Mouse (Mus musculus) kidney, postnatal 10 days (tissue): Measurements from ENCODE around the gene Xrn1.
"Not testable (repeated sequence)": the region's sequence is repeated elsewhere in the genome, so short reads cannot be mapped to it uniquely, and the experiment has no call there.

Experiments used
- DNase-seq: peaks from one replicate; pipeline ENCODE4 v3.0.0; 2021; ENCODE audit warnings: mixed read lengths

Xrn1 gene

DNA sequence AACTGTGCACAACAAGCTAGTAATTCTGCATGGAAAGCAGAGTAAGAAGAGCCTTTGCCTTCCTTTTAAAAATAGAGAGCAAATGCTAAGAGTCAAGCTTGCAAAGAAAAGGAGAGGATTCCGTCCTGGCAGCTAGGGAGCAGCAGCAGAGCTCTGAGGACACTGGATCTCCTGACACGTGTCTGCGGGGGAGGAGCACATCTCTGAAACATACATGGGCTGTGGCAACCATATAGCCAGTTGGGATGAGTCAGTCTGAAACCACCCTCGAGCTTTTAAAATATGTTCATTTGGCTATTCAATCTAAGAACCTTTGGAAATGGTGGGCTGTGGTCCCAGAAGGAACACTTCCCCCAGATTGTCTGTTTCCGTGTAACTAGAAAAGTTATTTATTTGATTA, 100.3 kb downstream of the Xrn1 start:
- no peak for DNase-seq

- DNase-seq, result peak; percentile 56
These were observed 102.1 kb downstream of the Xrn1 start for GRCm38 (mm10) chr9:96056417-96057223.

DNA sequence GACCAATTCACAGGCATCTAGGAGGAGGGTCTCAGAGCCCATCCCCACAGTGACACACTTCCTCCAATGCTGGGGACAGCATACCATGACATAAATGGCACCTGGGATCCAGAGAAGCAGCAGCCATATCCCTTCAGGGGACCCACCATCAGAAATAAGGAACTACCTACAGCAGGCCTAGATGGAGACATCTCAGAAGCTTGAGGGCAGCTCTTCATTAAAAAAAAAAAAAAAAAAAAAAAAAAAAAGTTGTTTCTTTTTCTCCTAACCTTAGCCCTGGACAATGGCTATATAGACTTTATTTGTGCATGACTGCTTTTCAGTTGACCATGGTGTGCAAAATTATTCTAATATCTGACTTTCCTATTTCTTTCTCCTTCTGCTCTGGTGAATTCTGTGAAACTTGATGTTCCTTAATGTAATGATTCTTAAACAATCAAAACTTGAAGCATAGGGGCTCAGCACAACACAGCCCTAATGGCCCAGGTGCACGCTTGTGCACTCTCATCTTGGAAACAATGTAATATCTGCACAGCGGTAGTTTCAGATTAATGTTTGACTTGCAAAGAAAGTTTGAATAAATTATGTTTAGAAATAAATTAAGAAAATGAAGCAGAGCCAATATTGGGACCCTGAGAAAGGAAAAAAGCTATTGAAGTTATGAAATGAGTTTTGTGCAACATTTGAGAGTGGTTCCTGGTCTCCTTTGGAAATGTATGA, 108.7 kb downstream of the Xrn1 start:
- DNase-seq, result no peak

GRCm38 (mm10) chr9:96063803-96064475, 109.4 kb downstream of the Xrn1 start:
- peak; percentile 49 for DNase-seq

DNA sequence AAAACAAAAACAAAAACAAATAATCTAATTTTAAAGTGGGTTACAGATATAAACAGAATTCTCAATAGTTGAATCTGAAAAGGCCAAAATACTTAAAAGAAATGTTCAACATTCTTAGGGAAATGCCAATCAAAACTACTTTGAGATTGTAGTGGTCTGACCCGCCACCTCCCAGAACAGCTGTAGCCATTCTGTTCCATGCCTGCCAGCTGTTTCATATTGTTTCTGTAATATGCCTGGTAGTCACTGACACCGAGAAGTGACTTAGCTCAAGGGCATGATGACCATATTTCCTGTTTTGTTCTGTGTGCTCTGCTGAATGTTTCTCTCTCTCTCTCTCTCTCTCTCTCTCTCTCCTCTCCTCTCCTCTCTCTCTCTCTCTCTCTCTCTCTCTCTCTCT, 112.9 kb downstream of the Xrn1 start:
- peak; percentile 21 for DNase-seq

GRCm38 (mm10) chr9:96078752-96079315, 124.3 kb downstream of the Xrn1 start:
- DNase-seq, result no peak

DNA sequence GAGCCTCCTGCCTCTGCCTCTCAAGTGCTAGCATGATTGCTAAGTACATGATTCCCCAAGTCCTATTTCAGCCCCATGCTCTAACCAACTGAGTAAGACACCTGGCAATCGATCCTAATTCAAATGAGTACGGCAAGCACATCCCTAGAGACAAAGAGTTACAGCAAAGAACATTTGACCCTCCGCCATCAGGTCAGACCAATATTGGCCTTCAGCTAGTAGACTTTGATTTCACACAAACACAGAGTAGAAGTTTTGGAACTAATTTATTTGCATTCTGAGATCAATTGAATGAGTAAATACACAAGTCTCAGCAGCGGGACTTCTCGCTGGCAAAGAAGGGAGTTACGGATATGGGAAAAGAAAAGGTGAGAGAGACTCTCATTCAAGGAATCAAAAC, 130.7 kb downstream of the Xrn1 start:
- no peak for DNase-seq

- no peak for DNase-seq
These were observed 133.1 kb downstream of the Xrn1 start for GRCm38 (mm10) chr9:96087671-96088070.

- not testable (repeated sequence) for DNase-seq
These were observed 133.9 kb downstream of the Xrn1 start for GRCm38 (mm10) chr9:96088456-96088855.

DNA sequence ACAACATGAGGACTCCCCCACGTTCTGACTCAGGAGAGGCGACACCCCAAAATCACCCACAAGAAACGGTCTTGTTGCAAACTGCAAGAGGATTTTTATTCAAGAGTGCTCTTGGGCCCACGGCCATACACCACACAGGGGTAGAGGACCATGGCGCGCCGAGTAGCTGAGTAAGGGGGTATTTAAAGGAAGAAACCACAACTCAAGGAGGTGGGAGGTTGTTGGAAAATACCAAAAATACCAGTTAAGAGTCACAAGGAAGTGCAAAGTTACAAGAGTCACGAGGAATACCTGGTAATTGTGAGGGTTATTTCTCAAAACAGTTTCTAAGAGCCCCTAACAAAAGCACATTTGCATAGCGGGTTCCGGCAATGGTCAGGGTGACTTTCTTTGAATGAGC, 138.1 kb downstream of the Xrn1 start:
- not testable (repeated sequence) for DNase-seq

GRCm38 (mm10) chr9:96093221-96093620, 138.7 kb downstream of the Xrn1 start:
- DNase-seq, result no peak

DNA sequence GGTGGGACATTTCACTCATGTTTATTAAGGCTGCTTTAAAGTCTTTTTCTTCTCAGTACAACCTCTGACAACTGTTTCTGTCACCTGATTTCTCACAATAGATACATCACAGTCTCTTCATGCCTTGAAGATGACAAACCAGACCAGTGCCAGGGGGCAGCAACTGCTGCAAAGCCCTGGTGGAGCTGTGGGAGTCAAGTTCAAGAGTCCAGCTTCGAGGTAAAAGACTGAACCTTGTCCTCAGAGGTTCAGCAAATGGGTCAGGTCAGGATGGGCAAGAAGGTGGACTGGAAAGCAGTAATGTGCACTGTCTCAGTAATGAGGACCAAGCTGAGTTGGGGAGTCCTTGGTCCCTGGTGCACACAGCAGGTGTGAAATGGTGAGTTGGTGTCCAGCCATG, 139.8 kb downstream of the Xrn1 start:
- peak; percentile 30 for DNase-seq

GRCm38 (mm10) chr9:96095192-96095591, 140.6 kb downstream of the Xrn1 start:
- DNase-seq, result no peak

DNA sequence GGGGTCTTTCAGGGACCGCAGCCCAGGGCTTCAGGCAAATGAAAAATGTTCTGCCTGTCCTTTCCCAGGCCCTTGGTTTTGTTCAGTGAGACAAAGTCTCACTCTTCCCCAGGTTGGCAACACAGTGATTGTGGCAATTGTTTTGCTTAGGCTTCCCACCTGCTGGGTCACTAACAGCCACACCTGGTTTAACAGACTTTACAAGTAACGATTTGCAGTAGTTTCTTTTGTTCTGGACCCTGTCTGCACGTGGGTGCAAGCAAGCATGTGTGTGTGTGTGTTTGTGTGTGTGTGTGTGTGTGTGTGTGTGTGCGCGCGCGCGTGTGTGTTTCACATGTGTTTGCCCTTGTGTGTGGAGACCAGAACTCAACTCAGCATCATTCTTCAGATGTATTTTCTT, 148.3 kb downstream of the Xrn1 start:
- no peak for DNase-seq
